Mouse (Mus musculus): ENCODE results near the gene Zfp275. TPM values are rescaled to one million over a fixed set of nuclear protein-coding genes. Genes with fewer than 3 reads are reported as not detected.
"Not testable (repeated sequence)": the region's sequence is repeated elsewhere in the genome, so short reads cannot be mapped to it uniquely, and the experiment has no call there.

Gene Zfp275
- polyA plus RNA-seq, 1 experiment from 2014 or later, result 8.3 TPM

DNA sequence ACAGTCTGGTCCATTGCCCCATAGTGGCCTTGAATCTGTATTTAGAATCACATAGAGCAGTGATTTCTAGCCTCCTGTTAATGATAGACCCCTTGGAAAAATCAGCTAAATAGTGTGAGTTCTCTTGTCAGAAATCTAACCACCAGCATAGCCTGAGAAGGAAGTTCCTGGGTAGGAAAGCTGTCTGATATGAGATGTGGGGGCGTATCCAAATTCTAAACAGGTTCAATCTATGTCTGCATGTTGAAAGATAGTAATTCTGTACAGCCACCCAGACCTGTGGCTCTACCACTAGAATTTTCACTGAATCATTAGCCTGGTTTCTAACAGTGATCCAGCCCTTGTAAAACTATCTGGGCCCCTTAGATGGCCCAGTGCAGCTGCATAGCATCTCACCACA lies 1.4 kb downstream of the Zfp275 start:
- Histone ChIP-seq H3K9ac (no peak overlapping the region), H3K9me3 (replicated peaks) (no peaks in the 10 kb centered on the region), H3K4me1 (replicated peaks) (peaks cover 4% of the 10 kb centered on the region; the same call in 1 of the 2 replicates), H3K4me2 (peak overlapping the region; percentile 60), H3K36me3 (no peaks in the 10 kb centered on the region), H3K4me3 (peak overlapping the region; percentile 70; the same call in 1 of the 2 replicates), H3K27me3 (no peaks in the 10 kb centered on the region; the same call in 1 of the 2 replicates), H3K27ac (no peak overlapping the region)
- no peak for ATAC-seq (replicated peaks; ENCODE audit: insufficient number of reproducible peaks, insufficient read depth, low FRiP score, low read depth)
- WGBS, result 64% methylated on average over 1 of the region's 1 CpGs

DNA sequence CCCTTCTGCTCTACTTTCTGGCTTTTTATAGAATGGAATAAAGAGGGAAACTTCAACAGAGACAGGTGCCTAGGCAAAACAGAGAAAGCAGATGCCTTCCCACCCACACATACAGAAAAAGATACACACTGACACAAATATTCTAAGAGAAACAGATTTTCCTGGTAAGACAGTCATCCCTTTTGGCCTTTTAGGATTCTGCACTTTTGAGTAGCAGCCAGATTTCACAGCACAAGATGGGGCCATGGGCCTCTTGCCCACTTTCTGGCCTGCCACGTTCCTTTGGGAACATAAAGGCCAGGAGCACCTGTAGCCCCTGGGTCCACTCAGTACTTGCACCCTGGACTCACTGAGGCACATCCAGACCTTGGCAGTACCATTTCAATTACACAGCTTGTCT lies 1.9 kb downstream of the Zfp275 start:
- no peak for ATAC-seq (replicated peaks; ENCODE audit: insufficient number of reproducible peaks, insufficient read depth, low FRiP score, low read depth)
- Histone ChIP-seq H3K4me3 (no peak overlapping the region), H3K9me3 (replicated peaks) (no peaks in the 10 kb centered on the region), H3K4me2 (no peak overlapping the region), H3K36me3 (no peaks in the 10 kb centered on the region), H3K9ac (no peak overlapping the region), H3K4me1 (replicated peaks) (peaks cover 4% of the 10 kb centered on the region; the same call in 1 of the 2 replicates), H3K27me3 (no peaks in the 10 kb centered on the region; the same call in 1 of the 2 replicates), H3K27ac (no peak overlapping the region)
- 52% methylated on average over 1 of the region's 1 CpGs for WGBS

GRCm38 (mm10) chrX:73356163-73356562 lies 13.7 kb downstream of the Zfp275 start:
- Histone ChIP-seq H3K36me3 (peaks cover 41% of the 10 kb centered on the region), H3K4me3 (no peak overlapping the region), H3K4me1 (replicated peaks) (no peaks in the 10 kb centered on the region), H3K27ac (no peak overlapping the region), H3K9ac (no peak overlapping the region), H3K9me3 (replicated peaks) (no peaks in the 10 kb centered on the region), H3K27me3 (no peaks in the 10 kb centered on the region), H3K4me2 (no peak overlapping the region)
- WGBS, result 75% methylated on average over 2 of the region's 2 CpGs
- ATAC-seq (replicated peaks; ENCODE audit: insufficient number of reproducible peaks, insufficient read depth, low FRiP score, low read depth), result no peak

GRCm38 (mm10) chrX:73356719-73357118 lies 14.3 kb downstream of the Zfp275 start:
- Histone ChIP-seq H3K4me1 (replicated peaks) (no peaks in the 10 kb centered on the region), H3K9me3 (replicated peaks) (no peaks in the 10 kb centered on the region), H3K27me3 (no peaks in the 10 kb centered on the region), H3K4me2 (no peak overlapping the region), H3K27ac (no peak overlapping the region), H3K36me3 (peaks cover 36% of the 10 kb centered on the region), H3K9ac (no peak overlapping the region), H3K4me3 (no peak overlapping the region)
- WGBS, result 83% methylated on average over 1 of the region's 1 CpGs
- no peak for ATAC-seq (replicated peaks; ENCODE audit: insufficient number of reproducible peaks, insufficient read depth, low FRiP score, low read depth)

DNA sequence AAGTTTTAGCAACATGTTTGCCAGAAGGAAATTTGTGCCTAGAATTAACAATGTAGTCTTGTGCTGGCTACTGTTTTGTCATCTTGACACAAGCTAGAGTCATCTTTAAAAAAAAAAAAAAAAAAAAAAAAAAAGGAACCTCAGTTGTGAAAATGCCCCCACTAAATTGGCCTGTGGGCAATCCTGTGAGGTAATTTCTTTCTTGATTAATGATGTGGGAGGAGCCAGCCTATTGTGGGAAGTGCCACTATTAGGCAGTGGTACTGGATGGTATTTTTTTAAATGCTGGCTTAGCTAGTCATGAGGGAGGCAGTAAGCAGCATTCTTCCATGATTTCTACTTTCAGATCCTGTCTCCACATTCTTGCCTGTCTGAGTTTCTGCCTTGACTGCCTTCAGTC lies 20.9 kb downstream of the Zfp275 start:
- no peak overlapping the region for H3K27ac ChIP-seq
- no peak for ATAC-seq (replicated peaks; ENCODE audit: insufficient number of reproducible peaks, insufficient read depth, low FRiP score, low read depth)

DNA sequence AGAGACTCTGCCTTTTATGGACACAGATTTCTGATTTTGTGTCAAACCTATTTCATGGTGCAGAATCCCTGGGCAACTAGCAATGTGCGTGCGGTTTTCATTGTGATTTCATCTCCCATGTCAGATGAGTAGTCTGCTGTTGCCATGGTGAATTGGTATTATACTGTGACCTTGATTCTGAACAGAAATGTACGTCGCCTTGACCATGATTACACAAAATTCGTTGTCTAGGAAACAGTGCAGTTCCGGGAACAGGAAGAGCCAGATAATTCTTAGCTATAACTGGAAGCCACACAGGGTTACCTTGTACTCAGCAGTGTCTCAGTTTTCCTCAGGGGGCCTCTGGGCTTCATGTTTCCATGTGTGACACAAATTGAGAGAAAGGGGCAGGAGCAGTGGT lies 42.0 kb downstream of the Zfp275 start:
- H3K9ac ChIP-seq, result no peak overlapping the region
- no peaks in the 10 kb centered on the region for H3K36me3 ChIP-seq
- H3K27me3 ChIP-seq, result no peaks in the 10 kb centered on the region
- no peaks in the 10 kb centered on the region for H3K4me1 ChIP-seq (replicated peaks)
- no peak overlapping the region for H3K27ac ChIP-seq
- no peak overlapping the region for H3K4me2 ChIP-seq
- no peak for ATAC-seq (replicated peaks; ENCODE audit: insufficient number of reproducible peaks, insufficient read depth, low FRiP score, low read depth)
- no peaks in the 10 kb centered on the region for H3K9me3 ChIP-seq (replicated peaks)
- WGBS, result 63% methylated on average over 6 of the region's 6 CpGs
- no peak overlapping the region for H3K4me3 ChIP-seq

More for the DNA sequence above, 20.9 kb downstream of the Zfp275 start:
- Histone ChIP-seq H3K4me1 (replicated peaks) (no peaks in the 10 kb centered on the region), H3K4me2 (no peak overlapping the region), H3K9me3 (replicated peaks) (no peaks in the 10 kb centered on the region), H3K36me3 (peaks cover 4% of the 10 kb centered on the region; the same call in 1 of the 2 replicates), H3K9ac (no peak overlapping the region), H3K4me3 (no peak overlapping the region), H3K27me3 (no peaks in the 10 kb centered on the region)

DNA sequence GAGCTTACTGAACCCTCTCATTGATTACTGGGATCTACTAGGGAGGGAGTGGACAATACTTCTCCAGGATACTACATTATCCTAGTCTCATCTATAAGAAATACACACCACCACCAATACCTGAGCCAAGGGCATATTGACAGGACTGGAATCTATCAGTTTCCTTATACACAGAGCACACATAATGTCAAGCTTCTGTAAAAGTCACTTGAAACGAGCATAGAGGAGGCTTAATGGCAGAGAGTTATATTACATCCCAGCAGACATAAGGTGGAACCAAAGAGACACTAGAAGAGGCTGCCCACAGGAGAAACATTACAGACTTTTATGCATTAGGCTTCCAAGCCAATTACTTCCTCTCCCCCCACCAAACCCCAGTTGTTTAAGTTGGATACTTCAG lies 42.5 kb downstream of the Zfp275 start:
- H3K9ac ChIP-seq, result no peak overlapping the region
- H3K27me3 ChIP-seq, result no peaks in the 10 kb centered on the region
- H3K27ac ChIP-seq, result no peak overlapping the region
- no peaks in the 10 kb centered on the region for H3K9me3 ChIP-seq (replicated peaks)
- no peaks in the 10 kb centered on the region for H3K4me1 ChIP-seq (replicated peaks)
- 37% methylated on average over 1 of the region's 1 CpGs for WGBS
- no peak for ATAC-seq (replicated peaks; ENCODE audit: insufficient number of reproducible peaks, insufficient read depth, low FRiP score, low read depth)
- no peak overlapping the region for H3K4me2 ChIP-seq
- no peaks in the 10 kb centered on the region for H3K36me3 ChIP-seq
- H3K4me3 ChIP-seq, result no peak overlapping the region

DNA sequence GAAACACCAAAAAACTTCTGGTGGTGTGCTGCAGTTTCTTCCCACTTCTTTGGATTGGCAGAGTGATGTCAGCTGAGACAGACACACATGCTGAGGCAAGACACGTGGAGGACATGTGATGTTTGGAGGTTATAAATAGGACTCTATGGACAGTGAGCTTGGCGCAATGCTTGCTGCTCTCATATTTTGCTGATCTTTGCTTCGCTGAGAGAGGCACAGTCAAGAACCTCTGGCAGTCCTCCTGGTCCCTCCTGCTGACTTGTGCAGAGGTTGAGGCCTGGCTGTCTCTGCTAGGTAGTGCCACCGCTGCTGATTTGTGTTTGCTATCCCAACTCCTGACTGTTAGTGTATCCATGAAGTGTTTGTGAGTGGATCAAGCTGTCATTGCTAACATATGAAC lies 49.1 kb downstream of the Zfp275 start:
- no peak overlapping the region for H3K9ac ChIP-seq
- ATAC-seq (replicated peaks; ENCODE audit: insufficient number of reproducible peaks, insufficient read depth, low FRiP score, low read depth), result no peak

GRCm38 (mm10) chrX:73396446-73396845 lies 54.0 kb downstream of the Zfp275 start:
- H3K27me3 ChIP-seq, result no peaks in the 10 kb centered on the region
- H3K4me2 ChIP-seq, result no peak overlapping the region
- ATAC-seq (replicated peaks; ENCODE audit: insufficient number of reproducible peaks, insufficient read depth, low FRiP score, low read depth), result no peak
- no peak overlapping the region for H3K27ac ChIP-seq
- no peak overlapping the region for H3K9ac ChIP-seq
- WGBS, result 75% methylated on average over 1 of the region's 1 CpGs
- no peak overlapping the region for H3K4me3 ChIP-seq
- H3K36me3 ChIP-seq, result no peaks in the 10 kb centered on the region
- H3K9me3 ChIP-seq (replicated peaks), result no peaks in the 10 kb centered on the region
- no peaks in the 10 kb centered on the region for H3K4me1 ChIP-seq (replicated peaks)

More for the DNA sequence above, 49.1 kb downstream of the Zfp275 start:
- Histone ChIP-seq H3K36me3 (no peaks in the 10 kb centered on the region), H3K27me3 (no peaks in the 10 kb centered on the region), H3K9me3 (replicated peaks) (no peaks in the 10 kb centered on the region), H3K4me1 (replicated peaks) (no peaks in the 10 kb centered on the region), H3K4me3 (no peak overlapping the region), H3K27ac (no peak overlapping the region), H3K4me2 (no peak overlapping the region)
- 58% methylated on average over 4 of the region's 4 CpGs for WGBS

- not testable (repeated sequence) for ATAC-seq (replicated peaks; ENCODE audit: insufficient number of reproducible peaks, insufficient read depth, low FRiP score, low read depth); H3K27ac ChIP-seq; H3K4me3 ChIP-seq; H3K9ac ChIP-seq; H3K27me3 ChIP-seq; H3K9me3 ChIP-seq (replicated peaks); H3K4me1 ChIP-seq (replicated peaks); H3K36me3 ChIP-seq; H3K4me2 ChIP-seq
- 64% methylated on average over 2 of the region's 2 CpGs for WGBS
Measured at GRCm38 (mm10) chrX:73398636-73399035, 56.2 kb downstream of the Zfp275 start, which contains the start of gene Gm18336. Gene Gm18336 (minus strand): TSS chrX:73398736.

DNA sequence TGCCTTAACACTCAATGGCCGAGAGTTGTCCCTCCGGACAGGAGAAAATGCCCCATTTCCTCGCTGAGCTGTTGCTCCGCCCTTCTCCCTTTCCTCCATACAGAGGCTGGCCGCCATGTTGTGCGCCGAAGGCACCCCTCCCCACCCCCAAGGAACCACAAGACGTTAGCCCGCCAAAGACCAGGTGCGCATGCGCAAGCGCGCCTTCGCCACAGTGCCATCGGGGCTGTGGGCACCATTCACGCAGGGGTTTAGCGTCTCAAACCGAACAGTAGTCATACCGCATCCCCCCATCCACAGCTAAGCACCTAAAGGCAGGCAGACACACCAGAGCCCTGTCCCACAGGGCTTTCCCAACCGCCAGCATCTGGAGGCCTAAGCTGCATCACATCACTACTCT lies 58.5 kb downstream of the Zfp275 start:
- Histone ChIP-seq H3K9ac (no peak overlapping the region), H3K4me2 (no peak overlapping the region), H3K27ac (no peak overlapping the region), H3K36me3 (no peaks in the 10 kb centered on the region), H3K9me3 (replicated peaks) (no peaks in the 10 kb centered on the region), H3K27me3 (no peaks in the 10 kb centered on the region), H3K4me1 (replicated peaks) (no peaks in the 10 kb centered on the region), H3K4me3 (no peak overlapping the region)
- ATAC-seq (replicated peaks; ENCODE audit: insufficient number of reproducible peaks, insufficient read depth, low FRiP score, low read depth), result no peak
- 81% methylated on average over 20 of the region's 20 CpGs for WGBS

DNA sequence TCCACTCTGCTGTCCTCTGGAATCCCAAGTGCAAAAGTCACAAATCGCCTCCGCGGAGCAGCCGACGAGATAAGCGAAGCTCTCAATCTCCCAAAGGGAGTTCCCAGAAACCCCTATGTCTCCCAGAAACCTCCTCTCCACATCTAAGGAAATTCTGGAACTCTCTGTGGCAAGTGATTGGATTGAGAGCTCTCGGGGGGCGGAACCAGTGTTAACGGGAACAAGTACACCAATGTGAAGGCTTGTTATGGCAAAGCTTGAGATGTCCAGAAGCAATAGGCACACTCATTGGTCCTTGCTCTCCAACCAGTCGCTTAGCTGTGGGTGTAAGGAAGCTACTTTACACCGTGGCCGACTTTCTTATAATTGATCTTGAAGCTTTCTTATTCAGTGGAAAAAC lies 59.2 kb downstream of the Zfp275 start:
- no peak for ATAC-seq (replicated peaks; ENCODE audit: insufficient number of reproducible peaks, insufficient read depth, low FRiP score, low read depth)
- no peak overlapping the region for H3K4me2 ChIP-seq
- H3K4me1 ChIP-seq (replicated peaks), result no peaks in the 10 kb centered on the region
- no peaks in the 10 kb centered on the region for H3K27me3 ChIP-seq
- no peak overlapping the region for H3K27ac ChIP-seq
- 85% methylated on average over 12 of the region's 12 CpGs for WGBS
- no peaks in the 10 kb centered on the region for H3K9me3 ChIP-seq (replicated peaks)
- no peak overlapping the region for H3K4me3 ChIP-seq
- H3K9ac ChIP-seq, result no peak overlapping the region
- no peaks in the 10 kb centered on the region for H3K36me3 ChIP-seq
